Mouse (Mus musculus) midbrain, embryonic 14.5 days (tissue): ENCODE results near the gene Sdccag8. TPM values are rescaled to one million over a fixed set of nuclear protein-coding genes. Genes with fewer than 3 reads are reported as not detected.
A peak's percentile ranks its signal among the peaks of the same experiment; 100 is the strongest.

Source experiments
- ATAC-seq: fragments of 200-750 bp; cut with Nextera tagmentation; 2 replicates; pipeline ENCODE4 v1.8.0; 2017; ENCODE audit warnings: moderate number of reproducible peaks, moderate library complexity; ENCODE audit not compliant: low FRiP score, low TSS enrichment
- DNase-seq: peaks from one replicate; pipeline ENCODE4 v3.0.0-alpha.2; 2015
- H3K27ac ChIP-seq: fragments of 300-500 bp; sonication (generic); replicated peaks from 2 replicates; pipeline ENCODE4 v1.5.1; 2014; ENCODE audit warnings: mild to moderate bottlenecking, low read depth, low read length, moderate library complexity
- H3K27me3 ChIP-seq: fragments of 300-500 bp; sonication (generic); 2 replicates; pipeline ENCODE4 v1.6.1; 2014; ENCODE audit warnings: low read length, control low read depth, mixed read lengths; ENCODE audit not compliant: control insufficient read depth, insufficient read depth
- H3K36me3 ChIP-seq: fragments of 300-500 bp; sonication (generic); 2 replicates; pipeline ENCODE4 v1.6.1; 2014; ENCODE audit warnings: low read length, control low read depth; ENCODE audit not compliant: control insufficient read depth, insufficient read depth
- H3K4me1 ChIP-seq: fragments of 300-500 bp; sonication (generic); 2 replicates; pipeline ENCODE4 v1.6.1; 2014; ENCODE audit warnings: mild to moderate bottlenecking, antibody characterized with exemption, low read length, control low read depth; ENCODE audit not compliant: control insufficient read depth, insufficient read depth
- H3K4me2 ChIP-seq: fragments of 300-500 bp; sonication (generic); 2 replicates; pipeline ENCODE4 v1.6.1; 2014; ENCODE audit warnings: mild to moderate bottlenecking, low read length, moderate library complexity
- H3K4me3 ChIP-seq: fragments of 300-500 bp; sonication (generic); replicated peaks from 2 replicates; pipeline ENCODE4 v1.5.1; 2014; ENCODE audit warnings: low read depth, low read length
- H3K9ac ChIP-seq: fragments of 300-500 bp; sonication (generic); replicated peaks from 2 replicates; pipeline ENCODE4 v1.6.1; 2014; ENCODE audit warnings: mild to moderate bottlenecking, low read length, moderate library complexity
- H3K9me3 ChIP-seq: fragments of 300-500 bp; sonication (generic); 2 replicates; pipeline ENCODE4 v1.6.1; 2016; ENCODE audit warnings: low read length, control low read depth, mixed read lengths; ENCODE audit not compliant: control insufficient read depth
- WGBS: fragments of 180-500 bp; shearing (Covaris S2); extraction: QIAGEN DNeasy Blood & Tissue Kit; methylation state at CpG from one replicate; pipeline ENCODE4 v1.1.7; 2014; 5-methylcytosine and 5-hydroxymethylcytosine counted together
- polyA plus RNA-seq: library from polyadenylated mRNA; unstranded; fragments of >200 nt; fragmentation: Nextera tagmentation; extraction: Ambion mirVana; gene quantifications from 2 replicates; pipeline ENCODE4 v1.2.1, GENCODE M21; 2014

The Sdccag8 gene
- 22.8 and 23.5 TPM in 2 replicates for polyA plus RNA-seq

DNA sequence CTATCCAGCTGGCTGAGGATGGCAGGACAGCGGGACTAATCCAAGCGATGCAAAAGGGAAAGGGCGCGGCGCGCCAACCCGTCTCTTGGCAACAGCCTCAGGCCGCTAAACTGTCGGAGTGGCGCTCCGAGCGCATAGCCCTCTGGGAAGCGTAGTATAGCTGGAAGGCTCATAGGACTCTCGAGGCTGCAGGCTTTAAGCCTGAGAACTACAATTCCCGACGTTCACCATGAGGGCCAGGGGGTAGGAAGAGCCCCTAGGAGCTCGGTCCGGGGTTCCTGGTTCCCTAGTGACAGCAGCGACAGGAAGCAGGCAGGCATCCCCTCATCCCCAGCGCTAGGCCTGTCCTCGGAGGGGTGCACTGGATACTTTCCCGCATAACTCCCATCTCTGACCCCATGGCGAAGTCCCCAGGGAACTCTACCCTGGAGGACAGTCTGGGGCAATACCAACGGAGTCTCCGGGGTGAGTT lies at the start of gene Sdccag8:
Gene Sdccag8 (plus strand): TSS at position 70 of the 472 bp plus-strand sequence.
- WGBS = under 1% methylated on average over 25 of the region's 25 CpGs
- H3K4me2 ChIP-seq = peak within 1 kb of the TSS; percentile 84
- H3K27me3 ChIP-seq = no peaks in the 10 kb centered on the region
- peak within 1 kb of the TSS; percentile 100 for H3K27ac ChIP-seq
- H3K4me1 ChIP-seq = peaks cover 23% of the 10 kb centered on the region
- ATAC-seq (peak; percentile 92), DNase-seq (peak; percentile 97)
- no peaks in the 10 kb centered on the region for H3K36me3 ChIP-seq
- H3K9ac ChIP-seq = peak within 1 kb of the TSS; percentile 97
- peak within 1 kb of the TSS; percentile 87 for H3K4me3 ChIP-seq
- no peaks in the 10 kb centered on the region for H3K9me3 ChIP-seq

DNA sequence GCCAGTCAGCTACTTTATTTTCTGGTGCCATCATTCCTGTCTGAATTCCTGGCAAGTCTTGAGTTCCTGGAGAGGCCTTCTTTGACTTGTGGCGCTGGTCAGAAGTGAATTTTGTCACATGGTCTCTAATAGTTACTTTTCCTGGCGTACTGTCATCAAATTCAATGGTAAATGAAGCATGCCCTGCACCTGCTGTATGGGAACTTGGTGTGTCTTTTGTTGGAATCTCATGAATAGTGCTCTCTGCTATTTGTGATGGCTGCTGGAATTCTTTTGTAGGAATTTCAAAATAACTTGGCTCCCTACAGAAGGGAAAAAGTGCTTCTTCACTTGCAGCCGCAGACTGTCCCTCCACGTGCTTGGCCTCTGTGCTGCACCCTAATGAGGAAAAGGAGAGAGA lies 39.9 kb upstream of the Sdccag8 start:
- no peak overlapping the region for H3K9ac ChIP-seq
- H3K4me2 ChIP-seq = no peak overlapping the region
- H3K4me1 ChIP-seq = no peaks in the 10 kb centered on the region
- H3K27ac ChIP-seq = no peak overlapping the region
- ATAC-seq (no peak), DNase-seq (no peak)
- no peaks in the 10 kb centered on the region for H3K27me3 ChIP-seq
- WGBS = 65% methylated on average over 4 of the region's 4 CpGs
- H3K4me3 ChIP-seq = no peak overlapping the region
- no peaks in the 10 kb centered on the region for H3K9me3 ChIP-seq
- H3K36me3 ChIP-seq = peaks cover 58% of the 10 kb centered on the region

DNA sequence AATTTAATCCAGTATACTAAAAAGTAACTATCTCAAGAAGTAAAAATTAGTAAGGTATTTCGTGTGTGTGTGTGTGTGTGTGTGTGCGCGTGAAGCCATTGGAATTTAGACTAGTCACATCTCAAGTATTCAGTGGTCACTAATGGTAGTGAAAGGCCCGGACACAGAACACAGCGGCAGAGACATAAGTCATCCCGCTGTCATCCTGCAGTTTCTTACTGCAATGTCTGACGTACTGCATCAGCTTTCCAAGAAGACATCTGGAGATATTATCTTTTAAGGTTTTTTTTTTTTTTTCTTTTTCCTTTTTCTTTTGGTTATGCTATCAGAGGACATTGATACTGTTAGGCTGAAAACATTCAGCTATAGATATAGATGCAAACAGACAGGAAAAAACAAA lies 25.1 kb upstream of the Sdccag8 start:
- no peak overlapping the region for H3K4me3 ChIP-seq
- no peak overlapping the region for H3K9ac ChIP-seq
- 92% methylated on average over 7 of the region's 7 CpGs for WGBS
- no peak overlapping the region for H3K4me2 ChIP-seq
- H3K27ac ChIP-seq = no peak overlapping the region
- ATAC-seq (no peak), DNase-seq (no peak)
- no peaks in the 10 kb centered on the region for H3K27me3 ChIP-seq
- H3K36me3 ChIP-seq = peaks cover 48% of the 10 kb centered on the region
- H3K9me3 ChIP-seq = no peaks in the 10 kb centered on the region
- no peaks in the 10 kb centered on the region for H3K4me1 ChIP-seq

DNA sequence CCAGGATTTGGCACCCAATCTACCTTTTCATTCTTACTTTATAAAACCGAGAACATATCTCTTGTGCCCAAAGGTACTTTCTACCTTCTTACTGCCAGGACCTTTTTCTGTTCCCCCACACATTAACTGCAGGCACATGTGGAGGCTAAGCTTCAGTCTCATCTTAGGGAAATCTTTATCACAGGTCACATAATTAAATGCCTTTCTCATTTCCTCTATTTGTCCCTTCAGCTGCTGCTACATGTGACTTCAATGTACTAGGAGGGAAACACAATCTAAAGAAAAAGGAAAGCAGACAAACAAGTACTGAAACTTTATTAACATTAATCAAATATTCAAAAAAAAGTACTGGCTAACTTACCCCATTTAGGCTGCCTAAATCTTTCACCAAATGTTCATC lies 22.3 kb upstream of the Sdccag8 start:
- no peak overlapping the region for H3K9ac ChIP-seq
- no peak overlapping the region for H3K4me3 ChIP-seq
- H3K4me2 ChIP-seq = no peak overlapping the region
- H3K9me3 ChIP-seq = no peaks in the 10 kb centered on the region
- DNase-seq (no peak), ATAC-seq (no peak)
- WGBS = 98% methylated on average over 1 of the region's 1 CpGs
- no peak overlapping the region for H3K27ac ChIP-seq
- H3K4me1 ChIP-seq = no peaks in the 10 kb centered on the region; the same call in 1 of the 2 replicates
- H3K27me3 ChIP-seq = no peaks in the 10 kb centered on the region
- H3K36me3 ChIP-seq = peaks cover 32% of the 10 kb centered on the region

DNA sequence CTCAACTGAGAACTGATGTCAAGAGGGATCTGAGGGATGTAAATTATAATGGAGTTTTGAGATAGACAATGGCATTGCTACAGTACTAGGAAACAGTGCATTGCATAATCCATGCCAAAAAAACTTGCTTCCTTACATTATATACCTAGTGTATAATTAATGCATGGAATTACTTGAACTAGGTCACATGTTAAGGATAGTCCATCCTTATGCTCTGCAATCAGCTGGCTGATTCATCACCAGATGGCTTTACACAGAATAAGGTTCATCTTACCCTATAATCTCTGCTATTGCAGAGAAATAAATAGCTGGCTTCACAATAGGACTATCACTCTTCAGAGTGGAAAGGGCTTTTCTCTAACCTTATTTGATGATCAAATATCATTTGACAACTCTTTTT lies 15.8 kb upstream of the Sdccag8 start:
- Histone ChIP-seq H3K9me3 (no peaks in the 10 kb centered on the region), H3K4me1 (peaks cover 14% of the 10 kb centered on the region), H3K9ac (no peak overlapping the region), H3K27ac (no peak overlapping the region), H3K4me2 (no peak overlapping the region), H3K4me3 (no peak overlapping the region), H3K36me3 (no peaks in the 10 kb centered on the region), H3K27me3 (no peaks in the 10 kb centered on the region)
- no peak for ATAC-seq
- no peak for DNase-seq

DNA sequence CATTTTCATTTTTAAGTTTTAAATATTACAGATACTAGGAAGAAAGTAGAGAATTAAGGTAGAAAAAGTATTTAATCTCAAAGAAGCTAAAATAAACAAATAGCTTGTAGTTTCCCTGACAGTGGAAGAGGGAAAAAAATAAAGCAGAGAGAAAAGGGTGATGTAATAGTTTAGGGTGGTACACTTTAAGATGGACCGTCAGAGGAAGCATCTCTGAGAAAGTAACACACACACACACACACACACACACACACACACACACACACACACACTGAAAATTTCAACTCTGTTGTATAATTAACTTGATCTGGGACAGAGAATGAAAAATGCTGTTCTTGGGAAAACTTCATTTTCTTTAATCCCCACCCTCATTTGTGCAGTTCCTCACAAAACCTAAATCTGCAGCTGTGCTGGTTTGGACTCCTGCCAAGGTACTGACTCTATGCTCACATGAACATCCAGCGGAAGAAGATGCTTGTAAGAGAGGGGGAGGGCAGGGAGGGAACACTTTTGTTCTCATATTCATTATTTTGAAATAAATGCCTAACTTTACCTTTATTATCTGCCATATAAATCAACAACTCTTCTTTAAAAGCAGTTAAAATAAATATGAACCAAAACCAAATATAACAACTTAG lies 13.6 kb upstream of the Sdccag8 start:
- DNase-seq (peak; percentile 84), ATAC-seq (peak; percentile 72; the same call in 1 of the 2 replicates)
- no peak overlapping the region for H3K27ac ChIP-seq
- H3K4me3 ChIP-seq = no peak overlapping the region
- no peaks in the 10 kb centered on the region for H3K27me3 ChIP-seq
- WGBS = 21% methylated on average over 2 of the region's 2 CpGs
- no peaks in the 10 kb centered on the region for H3K36me3 ChIP-seq
- H3K9ac ChIP-seq = no peak overlapping the region
- 0 out of 2 replicates have a peak overlapping the region, but pooled peaks have one; percentile 12 for H3K4me2 ChIP-seq
- peaks cover 16% of the 10 kb centered on the region for H3K4me1 ChIP-seq
- H3K9me3 ChIP-seq = no peaks in the 10 kb centered on the region

DNA sequence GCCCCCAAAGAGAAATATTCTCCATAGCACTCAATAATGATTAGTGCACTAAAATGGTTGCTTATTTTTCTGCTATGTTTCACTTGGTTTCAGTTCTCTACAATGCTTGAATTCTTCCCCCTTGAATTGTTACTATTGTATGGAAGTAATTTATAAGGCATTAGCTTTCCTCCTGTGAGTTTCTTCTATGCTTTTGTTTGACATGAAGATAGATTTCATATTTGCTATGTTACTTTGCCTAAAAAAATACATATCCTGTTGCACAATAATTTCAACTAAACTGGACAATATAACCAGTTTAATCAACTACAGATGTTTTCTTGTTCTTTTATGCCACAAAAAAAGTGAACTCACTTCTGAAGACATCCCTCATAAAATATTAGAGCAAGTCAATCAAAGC lies 4.3 kb upstream of the Sdccag8 start:
- no peak overlapping the region for H3K4me3 ChIP-seq
- H3K4me2 ChIP-seq = no peak overlapping the region; the same call in 1 of the 2 replicates
- H3K27ac ChIP-seq = no peak overlapping the region
- no peaks in the 10 kb centered on the region for H3K27me3 ChIP-seq
- no peak for DNase-seq
- H3K9ac ChIP-seq = no peak overlapping the region
- no peaks in the 10 kb centered on the region for H3K9me3 ChIP-seq
- ATAC-seq = no peak
- peaks cover 44% of the 10 kb centered on the region for H3K4me1 ChIP-seq
- no peaks in the 10 kb centered on the region for H3K36me3 ChIP-seq

DNA sequence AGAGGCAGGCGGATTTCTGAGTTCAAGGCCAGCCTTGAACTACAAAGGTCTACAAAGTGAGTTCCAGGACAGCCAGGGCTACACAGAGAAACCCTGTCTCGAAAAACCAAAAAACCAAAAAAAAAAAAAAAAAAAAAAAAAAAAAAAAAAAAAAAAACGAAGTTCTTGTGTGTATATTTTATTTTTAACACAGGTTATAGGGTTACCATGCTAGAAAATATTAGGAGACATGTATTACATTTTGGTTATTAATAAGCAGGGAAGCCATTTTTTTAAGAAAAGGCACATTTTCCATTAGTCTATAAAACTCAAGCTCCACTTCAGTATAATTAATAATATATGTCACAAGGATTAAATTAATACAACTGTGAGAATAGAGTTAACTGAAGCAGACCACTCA lies 2.6 kb upstream of the Sdccag8 start:
- peak overlapping the region; percentile 84 for H3K4me2 ChIP-seq
- H3K27ac ChIP-seq = peak overlapping the region; percentile 100; the same call in 1 of the 2 replicates
- H3K36me3 ChIP-seq = no peaks in the 10 kb centered on the region
- no peak for DNase-seq
- WGBS = 75% methylated on average over 3 of the region's 3 CpGs
- H3K9ac ChIP-seq = peak overlapping the region; percentile 97; the same call in 1 of the 2 replicates
- H3K4me1 ChIP-seq = peaks cover 36% of the 10 kb centered on the region
- peak overlapping the region; percentile 87 for H3K4me3 ChIP-seq
- H3K27me3 ChIP-seq = no peaks in the 10 kb centered on the region
- no peak for ATAC-seq
- H3K9me3 ChIP-seq = no peaks in the 10 kb centered on the region
